24 mouse cellular contexts compared by ENCODE assay signal in genomic region chr2:102940158-102940557, GRCm38 (mm10). TPM values are rescaled to one million over a fixed set of nuclear protein-coding genes. Genes with fewer than 3 reads are reported as not detected.
DNase-seq lines count a peak whose midpoint lies in the region; ATAC-seq and TF ChIP-seq lines count a peak whose summit lies in the region.
"Had no signal": no experiment of that assay in that cellular context is flagged by ENCODE, and none has a peak within 500 bp of the region (broad histone marks: within the 10 kb centered on the region; RNA-seq: fewer than 3 reads in every experiment).

No protein-coding gene starts in this region.

- H3ac ChIP-seq in C2C12 (ENCODE audit: control insufficient read depth, insufficient read length, low read depth) (no peak overlapping the region), myocyte (ENCODE audit: control insufficient read depth, insufficient read length) (no peak overlapping the region)

- 83% methylated on average over 8 of the region's 8 CpGs for WGBS in liver, embryonic 11.5 days
- WGBS in liver, embryonic 12.5 days (ENCODE audit: insufficient replicate concordance) = 71% methylated on average over 8 of the region's 8 CpGs
- 74% methylated on average over 8 of the region's 8 CpGs for WGBS in intestine, postnatal 0 days

- no peaks in the 10 kb centered on the region for H3K79me3 ChIP-seq in C2C12 (ENCODE audit: low read depth)

- ATAC-seq in liver, embryonic 11.5 days (replicated peaks; ENCODE audit: low FRiP score) = no peak
- ATAC-seq in liver, embryonic 12.5 days = no peak
- ATAC-seq in common myeloid progenitor, adult 5-6 weeks (replicated peaks; ENCODE audit: low read depth, poor library complexity, severe bottlenecking) = peak; percentile 16; the same call in 1 of the 2 replicates
- no peak for ATAC-seq in intestine, postnatal 0 days
- ATAC-seq: activated CD4-positive, CD25-positive, alpha-beta regulatory T cell, adult 4 months; CD4-positive, CD25-positive, alpha-beta regulatory T cell, adult 4 months; forebrain, embryonic 14.5 days; forebrain, postnatal 0 days; hindbrain, embryonic 16.5 days had no signal

- H3K27me3 ChIP-seq in liver, embryonic 11.5 days (replicated peaks; ENCODE audit: control insufficient read depth, insufficient read depth, low read length) = no peaks in the 10 kb centered on the region
- no peaks in the 10 kb centered on the region; the same call in 1 of the 2 replicates for H3K27me3 ChIP-seq in liver, embryonic 12.5 days (replicated peaks)
- no peaks in the 10 kb centered on the region for H3K27me3 ChIP-seq in C2C12 (ENCODE audit: control insufficient read depth, insufficient read depth, insufficient read length)
- no peaks in the 10 kb centered on the region for H3K27me3 ChIP-seq in myocyte (ENCODE audit: control insufficient read depth, insufficient read depth, insufficient read length)
- no peaks in the 10 kb centered on the region for H3K27me3 ChIP-seq in intestine, postnatal 0 days (replicated peaks; ENCODE audit: control insufficient read depth, insufficient read depth, low read length)
- H3K27me3 ChIP-seq: hindbrain, embryonic 13.5 days had no signal

- H3K79me2 ChIP-seq in C2C12 (ENCODE audit: control insufficient read depth, insufficient read depth) = no peaks in the 10 kb centered on the region
- no peaks in the 10 kb centered on the region for H3K79me2 ChIP-seq in myocyte (ENCODE audit: control insufficient read depth, insufficient read depth)

- no peaks in the 10 kb centered on the region for H3K36me3 ChIP-seq in liver, embryonic 11.5 days (ENCODE audit: control insufficient read depth, insufficient read depth, low read length)
- no peaks in the 10 kb centered on the region for H3K36me3 ChIP-seq in liver, embryonic 12.5 days
- H3K36me3 ChIP-seq in C2C12 (ENCODE audit: control insufficient read depth, insufficient read depth) (no peaks in the 10 kb centered on the region), myocyte (ENCODE audit: control insufficient read depth, insufficient read depth) (no peaks in the 10 kb centered on the region)
- H3K36me3 ChIP-seq in intestine, postnatal 0 days (ENCODE audit: control insufficient read depth, insufficient read depth) = no peaks in the 10 kb centered on the region
- H3K36me3 ChIP-seq: forebrain, embryonic 10.5 days; hindbrain, embryonic 10.5 days; hindbrain, embryonic 13.5 days had no signal

- no peaks in the 10 kb centered on the region for H3K4me1 ChIP-seq in liver, embryonic 11.5 days (replicated peaks; ENCODE audit: control insufficient read depth, insufficient read depth, low read length)
- no peaks in the 10 kb centered on the region for H3K4me1 ChIP-seq in liver, embryonic 12.5 days
- no peaks in the 10 kb centered on the region; the same call in 1 of the 2 replicates for H3K4me1 ChIP-seq in intestine, postnatal 0 days (replicated peaks; ENCODE audit: control insufficient read depth, insufficient read depth, low read length)

- no peak for TF ChIP-seq POLR2A in myocyte (IDR thresholded peaks at IDR 0.05; ENCODE audit: insufficient read length, low read depth)

- H3K4me2 ChIP-seq in liver, embryonic 11.5 days = no peak overlapping the region
- H3K4me2 ChIP-seq in liver, embryonic 12.5 days = no peak overlapping the region
- peak overlapping the region; percentile 72 for H3K4me2 ChIP-seq in myocyte (ENCODE audit: low read depth)
- no peak overlapping the region for H3K4me2 ChIP-seq in intestine, postnatal 0 days (replicated peaks; ENCODE audit: low read depth)
- H3K4me2 ChIP-seq: heart, embryonic 11.5 days; hindbrain, embryonic 13.5 days had no signal

- DNase-seq in liver, embryonic 11.5 days (ENCODE audit: low spot score) = peak; percentile 25
- no peak for DNase-seq in testis, postnatal 10 days (ENCODE audit: low spot score)
- DNase-seq: adrenal gland, adult 8-10 months; adrenal gland, postnatal 25 days; B cell, adult 2 months; cerebellum, adult 11-12 months; cerebellum, adult 8-10 months; cerebellum, postnatal 10 days; cerebellum, postnatal 36 days; forebrain, postnatal 0 days; gastrocnemius, postnatal 25 days had no signal

- no peak for TF ChIP-seq CTCF in C2C12 (IDR thresholded peaks at IDR 0.05; ENCODE audit: control insufficient read depth, insufficient read depth, insufficient read length)
- no peak for TF ChIP-seq CTCF in intestine, postnatal 0 days (IDR thresholded peaks at IDR 0.05; ENCODE audit: low read depth)

- no peak overlapping the region for H3K4me3 ChIP-seq in liver, embryonic 11.5 days (ENCODE audit: low read depth, low read length)
- no peak overlapping the region for H3K4me3 ChIP-seq in liver, embryonic 12.5 days
- H3K4me3 ChIP-seq in C2C12 (ENCODE audit: insufficient read depth, poor library complexity, severe bottlenecking) (no peak overlapping the region), myocyte (no peak overlapping the region)
- no peak overlapping the region for H3K4me3 ChIP-seq in intestine, postnatal 0 days (ENCODE audit: low read depth, low read length)
- H3K4me3 ChIP-seq: forebrain, embryonic 10.5 days; hindbrain, embryonic 10.5 days; hindbrain, embryonic 13.5 days had no signal

- no peak overlapping the region for H3K9ac ChIP-seq in liver, embryonic 11.5 days (ENCODE audit: low read depth, low read length)
- H3K9ac ChIP-seq in liver, embryonic 12.5 days = no peak overlapping the region
- H3K9ac ChIP-seq in intestine, postnatal 0 days (ENCODE audit: low read depth, low read length) = no peak overlapping the region
- H3K9ac ChIP-seq: forebrain, postnatal 0 days; hindbrain, embryonic 13.5 days had no signal

- no peaks in the 10 kb centered on the region for H3K9me3 ChIP-seq in liver, embryonic 11.5 days (ENCODE audit: control insufficient read depth, low read length)
- no peaks in the 10 kb centered on the region for H3K9me3 ChIP-seq in liver, embryonic 12.5 days (replicated peaks)
- no peaks in the 10 kb centered on the region for H3K9me3 ChIP-seq in intestine, postnatal 0 days (ENCODE audit: control insufficient read depth)
- H3K9me3 ChIP-seq: forebrain, embryonic 10.5 days; hindbrain, embryonic 10.5 days; hindbrain, embryonic 13.5 days had no signal

- H3K27ac ChIP-seq in liver, embryonic 11.5 days (ENCODE audit: low read depth, low read length) = no peak overlapping the region
- no peak overlapping the region for H3K27ac ChIP-seq in liver, embryonic 12.5 days
- no peak overlapping the region for H3K27ac ChIP-seq in intestine, postnatal 0 days (ENCODE audit: low read depth, low read length)
- H3K27ac ChIP-seq: forebrain, embryonic 10.5 days; hindbrain, embryonic 10.5 days; hindbrain, embryonic 13.5 days had no signal

TF ChIP-seq in C2C12, 6 proteins besides CTCF, POLR2A, EP300 and RAD21:
- TF ChIP-seq MAX (IDR thresholded peaks at IDR 0.05) (peak; percentile 44), MYOG (IDR thresholded peaks at IDR 0.05; ENCODE audit: control insufficient read depth, extremely low read depth, insufficient read length) (no peak)
TF ChIP-seq in C2C12: peak in this region for 1.

TF ChIP-seq in myocyte, 11 proteins besides CTCF, POLR2A, EP300 and RAD21:
- TF ChIP-seq MYOG (IDR thresholded peaks at IDR 0.05; ENCODE audit: control insufficient read depth in 1 of 3, insufficient read depth in 1 of 3, insufficient read length in 2 of 3, low read depth in 2 of 3) (peak in 1 of 3 experiments; percentile 7), TCF3 (IDR thresholded peaks at IDR 0.05; ENCODE audit: insufficient read length, low read depth) (no peak), POLR2AphosphoS2 (IDR thresholded peaks at IDR 0.05; ENCODE audit: insufficient read length, low read depth) (no peak), MYOD1 (IDR thresholded peaks at IDR 0.05; ENCODE audit: control insufficient read depth in 1 of 3, insufficient read length in 2 of 3, low read depth in 2 of 3) (peak in 1 of 3 experiments; percentile 8)

RNA-seq across cellular contexts. Expression of gene Cd44, which starts 38.7 kb away (rescaled TPM):
- 25.9 and 28.1 TPM in 2 replicates for polyA plus RNA-seq in liver, embryonic 11.5 days (2014; fragmentation: Nextera tagmentation; extraction: Ambion mirVana)
- polyA plus RNA-seq in liver, embryonic 12.5 days (2016; fragmentation: Nextera tagmentation; extraction: Ambion mirVana) = 17.8 and 18.6 TPM in 2 replicates
- polyA plus RNA-seq in C2C12 (2012; fragmentation: generic; extraction: Trizol) (87.6 TPM), myocyte (2012; fragmentation: generic; extraction: Trizol) (77.1 TPM)
- 147 and 152 TPM in 2 replicates for total RNA-seq in common myeloid progenitor, adult 5-6 weeks (2017)
- polyA plus RNA-seq in intestine, postnatal 0 days (2015; fragmentation: Nextera tagmentation; extraction: Ambion mirVana) = 9.6 and 10.6 TPM in 2 replicates
